Mouse (Mus musculus) forebrain, embryonic 14.5 days (tissue): ENCODE data around the gene Fam171b. TPM values are rescaled to one million over a fixed set of nuclear protein-coding genes. Genes with fewer than 3 reads are reported as not detected.

Source experiments
- ATAC-seq: fragments of 200-750 bp; cut with Nextera tagmentation; 2 replicates; pipeline ENCODE4 v1.8.0; 2017; ENCODE audit warnings: mild to moderate bottlenecking, moderate library complexity
- DNase-seq: peaks from one replicate; pipeline ENCODE4 v3.0.0-alpha.2; 2015; ENCODE audit warnings: low spot score
- H3K27ac ChIP-seq: fragments of 300-500 bp; sonication (generic); 2 replicates; pipeline ENCODE4 v1.5.1; 2014; ENCODE audit warnings: low read depth, mild to moderate bottlenecking, control low read depth, low read length, moderate library complexity
- H3K27me3 ChIP-seq: fragments of 300-500 bp; sonication (generic); replicated peaks from 2 replicates; pipeline ENCODE4 v1.6.1; 2014; ENCODE audit warnings: low read length, control low read depth, mixed read lengths; ENCODE audit not compliant: control insufficient read depth, insufficient read depth
- H3K36me3 ChIP-seq: fragments of 300-500 bp; sonication (generic); 2 replicates; pipeline ENCODE4 v1.6.1; 2014; ENCODE audit warnings: low read length, control low read depth; ENCODE audit not compliant: control insufficient read depth, insufficient read depth
- H3K4me1 ChIP-seq: fragments of 300-500 bp; sonication (generic); 2 replicates; pipeline ENCODE4 v1.6.1; 2014; ENCODE audit warnings: antibody characterized with exemption, low read length, control low read depth; ENCODE audit not compliant: control insufficient read depth, insufficient read depth
- H3K4me2 ChIP-seq: fragments of 300-500 bp; sonication (generic); 2 replicates; pipeline ENCODE4 v1.6.1; 2014; ENCODE audit warnings: mild to moderate bottlenecking, control low read depth, low read length
- H3K4me3 ChIP-seq: fragments of 300-500 bp; sonication (generic); 2 replicates; pipeline ENCODE4 v1.5.1; 2014; ENCODE audit warnings: low read depth, low read length, control low read depth
- H3K9ac ChIP-seq: fragments of 300-500 bp; sonication (generic); 2 replicates; pipeline ENCODE4 v1.6.1; 2014; ENCODE audit warnings: mild to moderate bottlenecking, low read length, control low read depth, moderate library complexity
- H3K9me3 ChIP-seq: fragments of 300-500 bp; sonication (generic); replicated peaks from 2 replicates; pipeline ENCODE4 v1.6.1; 2016; ENCODE audit warnings: low read length, control low read depth, mixed read lengths; ENCODE audit not compliant: control insufficient read depth
- WGBS: fragments of 180-500 bp; shearing (Covaris S2); extraction: QIAGEN DNeasy Blood & Tissue Kit; methylation state at CpG from one replicate; pipeline ENCODE4 v1.1.7; 2014; 5-methylcytosine and 5-hydroxymethylcytosine counted together
- polyA plus RNA-seq: library from polyadenylated mRNA; unstranded; fragments of >200 nt; fragmentation: Nextera tagmentation; extraction: Ambion mirVana; gene quantifications from 2 replicates; pipeline ENCODE4 v1.2.1, GENCODE M21; 2014

Gene Fam171b
- polyA plus RNA-seq, 1 experiment from 2014 or later, result 55.9 TPM

- DNase-seq (no peak), ATAC-seq (no peak)
- Histone ChIP-seq H3K4me2 (no peak overlapping the region), H3K9ac (no peak overlapping the region), H3K27me3 (no peaks in the 10 kb centered on the region), H3K27ac (no peak overlapping the region), H3K4me1 (peaks cover 6% of the 10 kb centered on the region; the same call in 1 of the 2 replicates), H3K4me3 (no peak overlapping the region), H3K9me3 (no peaks in the 10 kb centered on the region), H3K36me3 (no peaks in the 10 kb centered on the region)
- WGBS, result 75% methylated on average over 3 of the region's 3 CpGs
Measured at GRCm38 (mm10) chr2:83848495-83848894, 36.1 kb downstream of the Fam171b start.

- Histone ChIP-seq H3K4me2 (no peak overlapping the region), H3K4me3 (no peak overlapping the region), H3K36me3 (0 out of 2 replicates have a peak, but pooled peaks cover 4% of the 10 kb centered on the region), H3K9me3 (no peaks in the 10 kb centered on the region), H3K27ac (no peak overlapping the region), H3K4me1 (no peaks in the 10 kb centered on the region), H3K27me3 (no peaks in the 10 kb centered on the region), H3K9ac (no peak overlapping the region)
- ATAC-seq, result peak; percentile 42; the same call in 1 of the 2 replicates
- WGBS, result 82% methylated on average over 10 of the region's 10 CpGs
- DNase-seq, result peak; percentile 58
Measured at GRCm38 (mm10) chr2:83853423-83853822, 41.0 kb downstream of the Fam171b start.

GRCm38 (mm10) chr2:83856236-83856635 lies 43.8 kb downstream of the Fam171b start:
- Histone ChIP-seq H3K27ac (no peak overlapping the region), H3K36me3 (0 out of 2 replicates have a peak, but pooled peaks cover 6% of the 10 kb centered on the region), H3K9me3 (no peaks in the 10 kb centered on the region), H3K4me1 (no peaks in the 10 kb centered on the region), H3K27me3 (no peaks in the 10 kb centered on the region), H3K4me2 (no peak overlapping the region), H3K4me3 (no peak overlapping the region), H3K9ac (no peak overlapping the region)
- DNase-seq (no peak), ATAC-seq (no peak)
- 78% methylated on average over 4 of the region's 4 CpGs for WGBS

- Histone ChIP-seq H3K4me2 (no peak overlapping the region), H3K27ac (no peak overlapping the region), H3K9ac (no peak overlapping the region), H3K36me3 (peaks cover 30% of the 10 kb centered on the region), H3K27me3 (no peaks in the 10 kb centered on the region), H3K4me3 (no peak overlapping the region), H3K9me3 (no peaks in the 10 kb centered on the region), H3K4me1 (no peaks in the 10 kb centered on the region)
- DNase-seq (no peak), ATAC-seq (no peak)
- 85% methylated on average over 6 of the region's 6 CpGs for WGBS
Measured at GRCm38 (mm10) chr2:83883850-83884420, 71.5 kb downstream of the Fam171b start.

DNA sequence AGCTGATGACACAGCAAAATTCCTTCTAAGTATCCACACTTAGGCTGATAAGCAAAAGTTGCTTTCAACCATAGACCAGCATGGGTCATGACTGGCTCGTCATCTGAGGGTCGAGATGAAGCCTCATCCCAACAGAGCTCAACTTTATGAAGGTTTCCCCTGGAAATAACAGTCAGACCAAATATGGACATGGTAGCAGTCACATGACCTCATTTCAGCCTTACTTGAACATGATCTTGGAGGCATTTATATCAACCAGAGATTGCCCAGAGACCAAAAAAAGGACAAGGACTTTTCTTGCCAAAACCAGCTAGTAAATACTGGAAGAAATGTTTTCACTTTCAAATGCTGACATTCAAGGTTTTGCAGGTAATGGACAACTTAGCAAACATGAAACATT lies 81.3 kb downstream of the Fam171b start:
- Histone ChIP-seq H3K36me3 (no peaks in the 10 kb centered on the region), H3K9me3 (no peaks in the 10 kb centered on the region), H3K4me1 (no peaks in the 10 kb centered on the region), H3K4me2 (no peak overlapping the region), H3K27ac (no peak overlapping the region), H3K9ac (no peak overlapping the region), H3K4me3 (no peak overlapping the region), H3K27me3 (no peaks in the 10 kb centered on the region)
- 88% methylated on average over 2 of the region's 2 CpGs for WGBS
- DNase-seq (no peak), ATAC-seq (no peak)

GRCm38 (mm10) chr2:83901896-83902540 lies 89.6 kb downstream of the Fam171b start:
- DNase-seq, result no peak
- Histone ChIP-seq H3K36me3 (no peaks in the 10 kb centered on the region), H3K27me3 (no peaks in the 10 kb centered on the region), H3K9me3 (no peaks in the 10 kb centered on the region), H3K4me1 (no peaks in the 10 kb centered on the region), H3K9ac (no peak overlapping the region), H3K4me2 (no peak overlapping the region), H3K27ac (no peak overlapping the region), H3K4me3 (no peak overlapping the region)
- WGBS, result 68% methylated on average over 2 of the region's 2 CpGs
- ATAC-seq, result no peak

DNA sequence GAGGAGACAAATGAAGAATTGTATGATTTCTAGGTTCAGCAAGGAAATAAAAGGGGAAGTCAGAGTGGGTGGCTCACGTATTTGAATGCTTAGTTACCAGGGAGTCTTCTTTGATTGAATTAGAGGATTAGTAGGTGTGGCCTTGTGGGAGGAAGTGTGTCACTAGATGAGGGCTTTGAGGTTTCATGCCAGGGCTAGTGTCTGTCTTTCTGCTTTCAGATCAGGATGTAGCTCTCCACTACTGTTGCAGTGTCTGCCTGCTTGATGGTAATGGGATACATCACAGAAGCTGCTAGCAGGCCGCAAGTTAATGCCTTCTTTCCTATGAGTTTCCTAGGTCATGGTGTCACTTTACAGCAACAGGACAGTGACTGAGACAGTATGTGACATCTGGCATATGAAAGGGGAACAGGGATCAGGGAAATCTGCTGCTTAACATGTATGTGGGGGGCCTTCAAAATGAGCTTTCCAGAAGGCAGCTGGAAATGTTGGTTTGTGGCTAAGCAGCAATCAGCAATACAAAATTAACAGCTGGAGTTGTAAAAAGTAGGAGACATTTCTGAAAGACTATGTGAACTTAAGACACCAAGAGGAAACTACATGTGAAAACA lies 117.1 kb downstream of the Fam171b start:
- no peak for ATAC-seq
- 57% methylated on average over 2 of the region's 2 CpGs for WGBS
- H3K9me3 ChIP-seq, result no peaks in the 10 kb centered on the region
- H3K4me3 ChIP-seq, result no peak overlapping the region
- no peak overlapping the region for H3K4me2 ChIP-seq
- no peaks in the 10 kb centered on the region for H3K27me3 ChIP-seq
- no peak overlapping the region for H3K9ac ChIP-seq
- H3K27ac ChIP-seq, result no peak overlapping the region
- no peaks in the 10 kb centered on the region for H3K36me3 ChIP-seq
- no peaks in the 10 kb centered on the region for H3K4me1 ChIP-seq
- DNase-seq, result no peak
